Mouse (Mus musculus): ENCODE measurements around the gene Mark3. TPM values are rescaled to one million over a fixed set of nuclear protein-coding genes. Genes with fewer than 3 reads are reported as not detected.

Mark3 gene
- 33.7 and 37.4 TPM in 2 replicates for polyA plus RNA-seq (2012; rRNA removed)

DNA sequence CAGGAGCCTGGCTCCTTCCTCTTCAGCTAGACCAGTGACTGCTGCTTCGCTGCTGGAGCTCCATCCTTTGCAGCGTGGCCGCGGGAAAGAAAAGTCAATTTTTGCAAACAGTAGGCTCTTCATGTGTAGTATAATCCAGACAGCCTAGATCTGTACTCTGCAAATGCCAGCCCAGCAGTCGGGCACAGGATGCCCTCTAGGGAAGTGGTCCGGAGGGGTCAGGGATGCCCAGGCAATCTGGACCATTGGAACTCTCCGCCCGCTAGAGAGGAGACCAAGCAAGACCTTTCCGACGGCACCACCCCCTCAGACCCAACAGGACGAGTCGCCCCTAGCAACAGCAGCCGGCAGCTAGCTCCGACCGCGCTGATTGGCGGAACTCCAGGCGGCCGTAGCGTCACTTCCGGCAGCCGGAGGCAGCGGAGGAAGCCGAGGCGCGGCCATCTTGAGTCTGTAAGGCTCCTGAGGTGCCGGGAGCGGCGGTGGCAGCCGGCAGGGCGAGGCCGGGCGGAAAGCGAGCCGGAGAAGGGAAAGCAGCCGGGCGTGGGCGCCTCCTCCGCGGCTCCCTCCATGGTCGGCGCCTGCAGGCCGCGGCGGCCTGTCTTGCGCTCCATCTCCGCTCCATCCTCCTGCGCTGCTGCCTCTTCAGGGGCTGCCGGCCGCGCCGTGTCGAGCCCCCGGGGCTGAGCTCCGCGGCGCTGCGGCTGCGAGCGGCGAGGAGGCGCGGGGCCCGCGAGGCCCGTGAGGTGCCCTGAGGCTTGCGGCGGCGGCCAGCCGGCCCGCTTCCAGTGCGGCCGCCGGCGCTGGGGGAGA is at the start of gene Mark3:
Mark3 (plus strand) TSS at position 450 of the 813 bp plus-strand sequence.
- TF ChIP-seq POLR2A (IDR thresholded peaks at IDR 0.05; ENCODE audit: low read depth, low read length) (no peak), CTCF (conservative IDR thresholded peaks at IDR 0.05; ENCODE audit: insufficient read depth, insufficient read length, low read depth, low read length) (no peak)
- H3K27ac ChIP-seq (ENCODE audit: insufficient read depth, low read depth, low read length) = peak within 1 kb of the TSS; percentile 90
- peak; percentile 98 for DNase-seq
- no peaks in the 10 kb centered on the region for H3K36me3 ChIP-seq (ENCODE audit: control insufficient read depth, insufficient read depth, low read length)
- H3K27me3 ChIP-seq (replicated peaks; ENCODE audit: control insufficient read depth, insufficient read depth, low read length) = no peaks in the 10 kb centered on the region
- peak within 1 kb of the TSS; percentile 98 for H3K4me3 ChIP-seq (ENCODE audit: insufficient read depth, low read depth, low read length)
- peaks cover 16% of the 10 kb centered on the region for H3K4me1 ChIP-seq (ENCODE audit: control insufficient read depth, insufficient read depth, low read length)
- WGBS = under 1% methylated on average over 73 of the region's 75 CpGs

- 57% methylated on average over 3 of the region's 3 CpGs for WGBS
- DNase-seq = no peak
- Histone ChIP-seq H3K27me3 (replicated peaks; ENCODE audit: control insufficient read depth, insufficient read depth, low read length) (no peaks in the 10 kb centered on the region), H3K4me1 (ENCODE audit: control insufficient read depth, insufficient read depth, low read length) (peaks cover 4% of the 10 kb centered on the region; the same call in 1 of the 2 replicates), H3K27ac (ENCODE audit: insufficient read depth, low read depth, low read length) (no peak overlapping the region), H3K36me3 (ENCODE audit: control insufficient read depth, insufficient read depth, low read length) (no peaks in the 10 kb centered on the region), H3K4me3 (ENCODE audit: insufficient read depth, low read depth, low read length) (no peak overlapping the region)
- TF ChIP-seq CTCF (conservative IDR thresholded peaks at IDR 0.05; ENCODE audit: insufficient read depth, insufficient read length, low read depth, low read length) = peak; percentile 14; the same call in 1 of the 2 replicates
- TF ChIP-seq POLR2A (IDR thresholded peaks at IDR 0.05; ENCODE audit: low read depth, low read length) = no peak
These were observed 49.4 kb upstream of the Mark3 start for GRCm38 (mm10) chr12:111524883-111525282.

- no peak for DNase-seq
- WGBS = 72% methylated on average over 8 of the region's 8 CpGs
- Histone ChIP-seq H3K27ac (ENCODE audit: insufficient read depth, low read depth, low read length) (no peak overlapping the region), H3K36me3 (ENCODE audit: control insufficient read depth, insufficient read depth, low read length) (no peaks in the 10 kb centered on the region), H3K4me1 (ENCODE audit: control insufficient read depth, insufficient read depth, low read length) (peaks cover 4% of the 10 kb centered on the region; the same call in 1 of the 2 replicates), H3K4me3 (ENCODE audit: insufficient read depth, low read depth, low read length) (no peak overlapping the region), H3K27me3 (replicated peaks; ENCODE audit: control insufficient read depth, insufficient read depth, low read length) (no peaks in the 10 kb centered on the region)
- TF ChIP-seq CTCF (conservative IDR thresholded peaks at IDR 0.05; ENCODE audit: insufficient read depth, insufficient read length, low read depth, low read length) (no peak), POLR2A (IDR thresholded peaks at IDR 0.05; ENCODE audit: low read depth, low read length) (no peak)
These were observed 46.6 kb upstream of the Mark3 start for GRCm38 (mm10) chr12:111527643-111528281.

DNA sequence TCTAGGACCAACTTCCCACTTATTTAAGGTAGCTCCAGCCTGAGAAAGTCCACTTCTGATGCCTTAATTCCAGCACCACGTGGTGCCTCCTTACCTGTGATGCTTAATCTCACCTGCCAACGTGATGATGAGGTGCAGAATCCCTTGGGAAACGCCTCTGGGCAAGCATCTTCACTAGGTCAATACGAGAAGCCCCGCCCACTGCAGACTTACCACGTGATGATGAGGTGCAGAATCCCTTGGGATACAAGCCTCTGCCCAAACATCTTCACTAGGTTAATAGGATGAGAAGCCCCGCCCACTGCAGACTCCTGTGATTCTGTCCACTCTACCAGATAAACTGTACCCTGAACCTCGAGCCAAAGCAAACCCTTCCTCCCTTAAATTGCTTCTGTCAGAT is 45.1 kb upstream of the Mark3 start:
- Histone ChIP-seq H3K27me3 (replicated peaks; ENCODE audit: control insufficient read depth, insufficient read depth, low read length) (no peaks in the 10 kb centered on the region), H3K4me3 (ENCODE audit: insufficient read depth, low read depth, low read length) (no peak overlapping the region), H3K36me3 (ENCODE audit: control insufficient read depth, insufficient read depth, low read length) (no peaks in the 10 kb centered on the region), H3K27ac (ENCODE audit: insufficient read depth, low read depth, low read length) (no peak overlapping the region), H3K4me1 (ENCODE audit: control insufficient read depth, insufficient read depth, low read length) (peaks cover 4% of the 10 kb centered on the region; the same call in 1 of the 2 replicates)
- no peak for DNase-seq
- TF ChIP-seq POLR2A (IDR thresholded peaks at IDR 0.05; ENCODE audit: low read depth, low read length) = no peak
- no peak for TF ChIP-seq CTCF (conservative IDR thresholded peaks at IDR 0.05; ENCODE audit: insufficient read depth, insufficient read length, low read depth, low read length)
- 24% methylated on average over 8 of the region's 8 CpGs for WGBS

GRCm38 (mm10) chr12:111533096-111533794 is 41.1 kb upstream of the Mark3 start:
- no peak overlapping the region for H3K27ac ChIP-seq (ENCODE audit: insufficient read depth, low read depth, low read length)
- WGBS = 53% methylated on average over 11 of the region's 11 CpGs

GRCm38 (mm10) chr12:111535281-111535680 is 39.0 kb upstream of the Mark3 start:
- WGBS = 50% methylated on average over 6 of the region's 6 CpGs
- Histone ChIP-seq H3K27me3 (replicated peaks; ENCODE audit: control insufficient read depth, insufficient read depth, low read length) (no peaks in the 10 kb centered on the region), H3K27ac (ENCODE audit: insufficient read depth, low read depth, low read length) (peak overlapping the region; percentile 8; the same call in 1 of the 2 replicates), H3K36me3 (ENCODE audit: control insufficient read depth, insufficient read depth, low read length) (peaks cover 8% of the 10 kb centered on the region), H3K4me3 (ENCODE audit: insufficient read depth, low read depth, low read length) (no peak overlapping the region), H3K4me1 (ENCODE audit: control insufficient read depth, insufficient read depth, low read length) (peaks cover 12% of the 10 kb centered on the region; the same call in 1 of the 2 replicates)
- no peak for TF ChIP-seq POLR2A (IDR thresholded peaks at IDR 0.05; ENCODE audit: low read depth, low read length)
- no peak for TF ChIP-seq CTCF (conservative IDR thresholded peaks at IDR 0.05; ENCODE audit: insufficient read depth, insufficient read length, low read depth, low read length)
- no peak for DNase-seq

More at GRCm38 (mm10) chr12:111533096-111533794, 41.1 kb upstream of the Mark3 start:
- H3K36me3 ChIP-seq (ENCODE audit: control insufficient read depth, insufficient read depth, low read length) = no peaks in the 10 kb centered on the region
- no peak for DNase-seq
- H3K27me3 ChIP-seq (replicated peaks; ENCODE audit: control insufficient read depth, insufficient read depth, low read length) = no peaks in the 10 kb centered on the region
- no peak overlapping the region for H3K4me3 ChIP-seq (ENCODE audit: insufficient read depth, low read depth, low read length)
- TF ChIP-seq POLR2A (IDR thresholded peaks at IDR 0.05; ENCODE audit: low read depth, low read length) (no peak), CTCF (conservative IDR thresholded peaks at IDR 0.05; ENCODE audit: insufficient read depth, insufficient read length, low read depth, low read length) (no peak)
- peaks cover 4% of the 10 kb centered on the region; the same call in 1 of the 2 replicates for H3K4me1 ChIP-seq (ENCODE audit: control insufficient read depth, insufficient read depth, low read length)
